Mouse (Mus musculus): ENCODE measurements around the gene Ankrd35. TPM values are rescaled to one million over a fixed set of nuclear protein-coding genes. Genes with fewer than 3 reads are reported as not detected.

Ankrd35 gene
- 1.9 and 3.7 TPM in 2 replicates for polyA plus RNA-seq (2012; rRNA removed)
- polyA plus RNA-seq (2014; fragmentation: Nextera tagmentation; extraction: Ambion mirVana) = 2.7 and 4.2 TPM in 2 replicates

DNA sequence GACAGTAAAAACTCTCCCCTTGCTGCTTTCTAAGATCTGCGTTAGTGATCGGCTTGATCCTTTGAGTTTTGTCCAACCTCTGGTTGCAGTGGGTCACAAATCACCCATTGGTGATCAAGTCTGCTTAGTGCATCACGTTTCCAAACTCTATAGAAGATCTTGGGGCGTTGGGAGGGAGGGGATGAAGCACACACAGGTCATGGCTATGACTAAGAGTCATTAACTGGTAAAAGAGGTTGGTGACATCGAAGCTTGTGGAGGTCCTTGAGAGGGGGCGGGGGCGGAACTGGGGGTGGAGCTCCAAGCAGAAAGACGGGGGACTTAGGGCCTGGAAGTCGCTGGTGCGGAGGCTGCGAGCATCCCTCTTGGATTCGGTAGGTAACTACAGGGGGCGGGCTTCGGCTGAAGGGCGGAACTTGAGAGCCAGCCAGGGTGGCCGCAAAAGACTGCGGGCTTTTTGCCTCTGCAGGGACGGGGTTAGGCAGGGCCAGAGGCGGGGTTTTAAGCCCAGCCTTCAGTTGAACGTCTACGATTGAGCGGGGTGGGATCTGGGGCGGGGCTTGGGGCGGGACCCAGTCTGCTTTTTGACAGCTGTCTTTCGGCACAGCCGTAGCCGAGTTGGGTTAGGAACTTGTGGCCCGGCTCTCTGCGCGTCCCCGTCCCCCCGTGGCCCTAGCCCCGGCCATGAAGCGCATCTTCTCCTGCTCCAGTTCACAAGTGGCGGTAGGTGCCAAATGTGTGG is at the start of gene Ankrd35:
Gene Ankrd35 (plus strand): TSS at position 405 of the 742 bp plus-strand sequence.
- Histone ChIP-seq H3K4me3 (replicated peaks; ENCODE audit: low read length) (peak within 1 kb of the TSS; percentile 34), H3K9me3 (ENCODE audit: control insufficient read depth, low read length) (no peaks in the 10 kb centered on the region), H3K4me2 (replicated peaks; ENCODE audit: low read depth, low read length, severe bottlenecking) (peak within 1 kb of the TSS; percentile 75), H3K4me1 (ENCODE audit: control insufficient read depth, insufficient read depth, low read length) (peaks cover 14% of the 10 kb centered on the region), H3K27ac (replicated peaks; ENCODE audit: low read depth, low read length) (no peak within 1 kb of the TSS), H3K9ac (ENCODE audit: low read depth, low read length, severe bottlenecking) (peak within 1 kb of the TSS; percentile 34; the same call in 1 of the 2 replicates), H3K36me3 (ENCODE audit: control insufficient read depth, insufficient read depth, low read length) (no peaks in the 10 kb centered on the region), H3K27me3 (ENCODE audit: control insufficient read depth, insufficient read depth, low read length) (no peaks in the 10 kb centered on the region)
- peak; percentile 93 for DNase-seq (ENCODE audit: low spot score)
- TF ChIP-seq POLR2A (IDR thresholded peaks at IDR 0.05; ENCODE audit: borderline replicate concordance, extremely low read depth, insufficient read depth, insufficient read length) = no peak
- WGBS = 6% methylated on average over 34 of the region's 35 CpGs
- ATAC-seq (ENCODE audit: low FRiP score, low read depth) = peak; percentile 95

DNA sequence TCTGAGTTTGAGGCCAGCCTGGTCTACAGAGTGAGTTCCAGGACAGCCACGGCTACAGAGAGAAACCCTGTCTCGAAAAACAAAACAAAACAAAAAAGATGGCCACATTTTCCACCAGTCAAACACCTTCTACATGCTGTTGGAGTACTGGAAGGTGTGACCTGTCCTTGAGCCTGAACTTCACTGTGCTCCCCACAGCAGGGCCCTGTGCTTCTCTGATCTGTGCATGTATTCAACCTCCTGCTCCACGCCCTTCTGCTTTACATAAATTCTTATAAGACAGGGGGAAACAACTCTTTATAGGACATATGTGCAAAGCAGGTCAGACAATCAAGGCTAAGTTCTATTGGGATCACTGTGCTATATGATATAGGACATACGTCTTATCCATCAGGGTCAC is 46.7 kb upstream of the Ankrd35 start:
- DNase-seq (ENCODE audit: low spot score) (no peak), ATAC-seq (ENCODE audit: low FRiP score, low read depth) (no peak)
- Histone ChIP-seq H3K4me2 (replicated peaks; ENCODE audit: low read depth, low read length, severe bottlenecking) (no peak overlapping the region), H3K9ac (ENCODE audit: low read depth, low read length, severe bottlenecking) (no peak overlapping the region), H3K27me3 (ENCODE audit: control insufficient read depth, insufficient read depth, low read length) (no peaks in the 10 kb centered on the region), H3K4me3 (replicated peaks; ENCODE audit: low read length) (no peak overlapping the region), H3K36me3 (ENCODE audit: control insufficient read depth, insufficient read depth, low read length) (peaks cover 64% of the 10 kb centered on the region), H3K9me3 (ENCODE audit: control insufficient read depth, low read length) (no peaks in the 10 kb centered on the region), H3K27ac (replicated peaks; ENCODE audit: low read depth, low read length) (no peak overlapping the region), H3K4me1 (ENCODE audit: control insufficient read depth, insufficient read depth, low read length) (no peaks in the 10 kb centered on the region)
- TF ChIP-seq POLR2A (IDR thresholded peaks at IDR 0.05; ENCODE audit: borderline replicate concordance, extremely low read depth, insufficient read depth, insufficient read length) = no peak
- 95% methylated on average over 4 of the region's 4 CpGs for WGBS

DNA sequence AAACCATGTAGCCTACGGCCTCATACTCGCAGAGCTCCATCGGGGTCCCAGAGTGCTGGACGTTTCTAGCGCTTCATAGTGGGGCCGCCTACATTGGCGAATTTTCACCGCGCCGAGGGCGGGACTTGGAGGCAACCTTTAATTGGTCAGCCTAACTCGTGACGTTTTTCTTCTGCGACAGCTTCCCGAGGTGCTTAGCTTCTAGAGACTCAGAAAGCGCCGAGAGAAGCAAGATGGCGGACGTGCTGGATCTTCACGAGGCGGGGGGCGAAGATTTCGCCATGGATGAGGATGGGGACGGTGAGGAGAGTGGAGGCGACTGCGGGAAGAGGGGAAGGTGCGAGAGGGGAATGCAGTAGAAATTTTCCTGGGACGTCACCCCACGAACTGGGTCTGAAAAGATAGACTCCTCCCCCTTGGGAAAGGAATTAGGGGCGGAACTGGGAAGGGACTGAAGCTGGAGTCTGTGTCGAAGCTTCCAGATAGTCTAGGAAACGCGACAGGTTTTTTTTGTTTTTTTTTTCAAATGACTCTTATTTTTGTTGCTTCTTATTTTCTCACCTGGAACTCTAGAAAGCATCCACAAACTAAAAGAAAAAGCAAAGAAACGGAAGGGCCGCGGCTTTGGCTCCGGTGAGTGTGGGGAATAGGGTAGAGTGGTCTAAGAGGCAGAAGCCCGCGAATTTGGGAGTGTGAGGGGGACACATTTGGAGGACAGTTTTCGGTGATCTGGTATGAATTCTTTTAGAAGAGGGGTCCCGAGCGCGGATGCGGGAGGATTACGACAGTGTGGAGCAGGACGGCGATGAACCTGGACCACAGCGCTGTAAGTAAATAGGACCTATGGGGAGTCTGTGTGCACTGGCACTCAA is 40.0 kb upstream of the Ankrd35 start, which contains the start of gene Rbm8a:
Gene Rbm8a (plus strand): TSS at position 205 of the 872 bp plus-strand sequence.
- Histone ChIP-seq H3K4me2 (replicated peaks; ENCODE audit: low read depth, low read length, severe bottlenecking) (peak within 1 kb of the TSS; percentile 79), H3K27ac (replicated peaks; ENCODE audit: low read depth, low read length) (peak within 1 kb of the TSS; percentile 79), H3K36me3 (ENCODE audit: control insufficient read depth, insufficient read depth, low read length) (peaks cover 35% of the 10 kb centered on the region), H3K9ac (ENCODE audit: low read depth, low read length, severe bottlenecking) (peak within 1 kb of the TSS; percentile 71), H3K27me3 (ENCODE audit: control insufficient read depth, insufficient read depth, low read length) (no peaks in the 10 kb centered on the region), H3K9me3 (ENCODE audit: control insufficient read depth, low read length) (no peaks in the 10 kb centered on the region), H3K4me3 (replicated peaks; ENCODE audit: low read length) (peak within 1 kb of the TSS; percentile 69), H3K4me1 (ENCODE audit: control insufficient read depth, insufficient read depth, low read length) (peaks cover 10% of the 10 kb centered on the region)
- peak; percentile 95 for ATAC-seq (ENCODE audit: low FRiP score, low read depth)
- DNase-seq (ENCODE audit: low spot score) = peak; percentile 99
- TF ChIP-seq POLR2A (IDR thresholded peaks at IDR 0.05; ENCODE audit: borderline replicate concordance, extremely low read depth, insufficient read depth, insufficient read length) = peak; percentile 84; the same call in 1 of the 2 replicates
- under 1% methylated on average over 48 of the region's 48 CpGs for WGBS

DNA sequence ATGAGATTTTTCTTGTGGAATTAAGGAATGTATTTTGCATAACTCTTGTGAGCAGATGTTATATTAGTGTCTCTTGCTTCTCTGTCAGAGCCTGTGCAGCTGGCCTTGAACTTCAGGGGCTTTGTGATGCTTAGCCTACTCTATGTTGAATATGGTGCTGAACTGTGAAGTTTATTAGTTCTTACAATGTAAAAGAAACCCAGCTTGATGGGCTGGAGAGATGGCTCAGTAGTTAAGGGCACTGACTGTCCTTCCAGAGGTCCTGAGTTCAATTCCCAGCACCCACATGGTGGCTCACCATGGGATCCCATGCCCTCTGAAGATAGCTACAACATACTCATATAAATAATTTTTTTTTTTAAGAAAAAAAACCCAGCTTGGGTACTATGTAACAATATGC is 37.9 kb upstream of the Ankrd35 start:
- Histone ChIP-seq H3K27me3 (ENCODE audit: control insufficient read depth, insufficient read depth, low read length) (no peaks in the 10 kb centered on the region), H3K4me1 (ENCODE audit: control insufficient read depth, insufficient read depth, low read length) (peaks cover 20% of the 10 kb centered on the region), H3K27ac (replicated peaks; ENCODE audit: low read depth, low read length) (no peak overlapping the region), H3K4me3 (replicated peaks; ENCODE audit: low read length) (no peak overlapping the region), H3K36me3 (ENCODE audit: control insufficient read depth, insufficient read depth, low read length) (peaks cover 28% of the 10 kb centered on the region), H3K9me3 (ENCODE audit: control insufficient read depth, low read length) (no peaks in the 10 kb centered on the region), H3K4me2 (replicated peaks; ENCODE audit: low read depth, low read length, severe bottlenecking) (no peak overlapping the region), H3K9ac (ENCODE audit: low read depth, low read length, severe bottlenecking) (no peak overlapping the region)
- no peak for TF ChIP-seq POLR2A (IDR thresholded peaks at IDR 0.05; ENCODE audit: borderline replicate concordance, extremely low read depth, insufficient read depth, insufficient read length)
- no peak for ATAC-seq (ENCODE audit: low FRiP score, low read depth)
- DNase-seq (ENCODE audit: low spot score) = no peak

DNA sequence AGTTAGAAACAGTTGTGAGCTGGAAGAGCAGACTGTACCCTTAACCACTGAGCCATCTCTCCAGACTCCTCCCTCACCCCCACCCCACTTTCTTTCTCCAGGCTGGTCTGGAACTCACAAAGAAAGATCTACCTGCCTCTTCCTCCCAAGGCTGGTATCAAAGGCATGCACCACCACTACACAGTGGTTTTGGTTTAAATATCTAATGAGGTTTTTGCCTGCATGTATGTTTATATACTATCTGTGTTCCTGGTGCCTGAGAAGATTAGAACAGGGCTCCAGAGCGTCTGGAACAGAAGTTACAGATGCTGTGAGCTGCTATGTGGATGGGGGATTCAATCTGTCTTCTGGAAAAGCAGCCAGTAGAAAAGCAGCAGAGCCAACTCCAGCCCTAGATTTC is 35.9 kb upstream of the Ankrd35 start:
- no peak for ATAC-seq (ENCODE audit: low FRiP score, low read depth)
- DNase-seq (ENCODE audit: low spot score) = no peak
- Histone ChIP-seq H3K27ac (replicated peaks; ENCODE audit: low read depth, low read length) (no peak overlapping the region), H3K36me3 (ENCODE audit: control insufficient read depth, insufficient read depth, low read length) (peaks cover 48% of the 10 kb centered on the region), H3K4me1 (ENCODE audit: control insufficient read depth, insufficient read depth, low read length) (peaks cover 19% of the 10 kb centered on the region), H3K27me3 (ENCODE audit: control insufficient read depth, insufficient read depth, low read length) (no peaks in the 10 kb centered on the region), H3K4me3 (replicated peaks; ENCODE audit: low read length) (no peak overlapping the region), H3K9ac (ENCODE audit: low read depth, low read length, severe bottlenecking) (no peak overlapping the region), H3K4me2 (replicated peaks; ENCODE audit: low read depth, low read length, severe bottlenecking) (no peak overlapping the region), H3K9me3 (ENCODE audit: control insufficient read depth, low read length) (0 out of 2 replicates have a peak, but pooled peaks cover under 1% of the 10 kb centered on the region)
- TF ChIP-seq POLR2A (IDR thresholded peaks at IDR 0.05; ENCODE audit: borderline replicate concordance, extremely low read depth, insufficient read depth, insufficient read length) = no peak
- WGBS = 48% methylated on average over 1 of the region's 1 CpGs
